Mouse (Mus musculus): Measurements from ENCODE around the gene Misp.

DNA sequence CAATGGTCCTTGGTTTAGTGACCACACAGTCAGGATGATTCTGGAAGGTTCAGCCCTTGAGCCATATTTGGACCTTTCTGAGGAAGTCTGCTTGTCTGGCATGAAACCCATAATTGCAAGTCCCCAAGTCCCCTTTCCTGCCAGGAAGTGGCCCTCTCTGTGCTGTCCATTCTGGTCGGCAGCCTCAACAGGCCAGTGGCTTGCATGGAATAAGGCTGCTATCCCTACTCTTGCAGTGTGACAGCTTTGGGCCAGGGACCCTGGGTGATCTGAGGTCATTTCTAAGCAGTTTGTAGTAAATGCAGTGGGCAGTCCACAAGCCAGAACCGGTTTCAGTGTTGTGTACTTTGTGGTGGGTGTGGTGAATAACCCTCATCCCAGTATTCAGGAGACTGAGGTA, 17.4 kb downstream of the Misp start:
- TF ChIP-seq CTCF (IDR thresholded peaks at IDR 0.05; ENCODE audit: borderline replicate concordance, extremely low read depth, insufficient read depth, insufficient read length) (no peak), POLR2A (IDR thresholded peaks at IDR 0.05; ENCODE audit: borderline replicate concordance, extremely low read depth, insufficient read depth, insufficient read length, poor library complexity, severe bottlenecking) (no peak)

Data from brain, embryonic 14.5 days (tissue).